Mouse (Mus musculus): ENCODE results near the gene Tenm3. TPM values are rescaled to one million over a fixed set of nuclear protein-coding genes. Genes with fewer than 3 reads are reported as not detected.
A peak's percentile ranks its signal among the peaks of the same experiment; 100 is the strongest.

The Tenm3 gene
- total and polyA plus RNA-seq, 2 experiments from 2014 or later: 25.0 to 160 TPM

- Histone ChIP-seq H3K9ac (replicated peaks; ENCODE audit: low read length, poor library complexity, severe bottlenecking) (no peak overlapping the region), H3K27me3 (ENCODE audit: insufficient read depth, low read length) (no peaks in the 10 kb centered on the region), H3K4me3 (ENCODE audit: low read depth, low read length) (no peak overlapping the region), H3K4me2 (ENCODE audit: low read depth, low read length, poor library complexity, severe bottlenecking) (no peak overlapping the region), H3K36me3 (ENCODE audit: insufficient read depth, low read length) (no peaks in the 10 kb centered on the region), H3K27ac (ENCODE audit: low read depth, low read length) (no peak overlapping the region), H3K9me3 (ENCODE audit: low read length) (no peaks in the 10 kb centered on the region), H3K4me1 (ENCODE audit: insufficient read depth, low read length) (no peaks in the 10 kb centered on the region)
- no peak for ATAC-seq (ENCODE audit: low FRiP score)
- no peak for DNase-seq (ENCODE audit: low spot score)
- no peak for TF ChIP-seq CTCF (IDR thresholded peaks at IDR 0.05)
- WGBS: 74% methylated on average over 5 of the region's 5 CpGs
These were observed 91.8 kb downstream of the Tenm3 start for GRCm38 (mm10) chr8:48751965-48752364.

GRCm38 (mm10) chr8:48748503-48749059 lies 95.2 kb downstream of the Tenm3 start:
- Histone ChIP-seq H3K27me3 (ENCODE audit: insufficient read depth, low read length) (no peaks in the 10 kb centered on the region), H3K9ac (replicated peaks; ENCODE audit: low read length, poor library complexity, severe bottlenecking) (no peak overlapping the region), H3K36me3 (ENCODE audit: insufficient read depth, low read length) (no peaks in the 10 kb centered on the region), H3K27ac (ENCODE audit: low read depth, low read length) (no peak overlapping the region), H3K9me3 (ENCODE audit: low read length) (no peaks in the 10 kb centered on the region), H3K4me1 (ENCODE audit: insufficient read depth, low read length) (no peaks in the 10 kb centered on the region), H3K4me3 (ENCODE audit: low read depth, low read length) (no peak overlapping the region), H3K4me2 (ENCODE audit: low read depth, low read length, poor library complexity, severe bottlenecking) (no peak overlapping the region)
- DNase-seq (ENCODE audit: low spot score) (no peak), ATAC-seq (ENCODE audit: low FRiP score) (peak; percentile 27; the same call in 1 of the 2 replicates)
- no peak for TF ChIP-seq CTCF (IDR thresholded peaks at IDR 0.05)
- 30% methylated on average over 13 of the region's 13 CpGs for WGBS

DNA sequence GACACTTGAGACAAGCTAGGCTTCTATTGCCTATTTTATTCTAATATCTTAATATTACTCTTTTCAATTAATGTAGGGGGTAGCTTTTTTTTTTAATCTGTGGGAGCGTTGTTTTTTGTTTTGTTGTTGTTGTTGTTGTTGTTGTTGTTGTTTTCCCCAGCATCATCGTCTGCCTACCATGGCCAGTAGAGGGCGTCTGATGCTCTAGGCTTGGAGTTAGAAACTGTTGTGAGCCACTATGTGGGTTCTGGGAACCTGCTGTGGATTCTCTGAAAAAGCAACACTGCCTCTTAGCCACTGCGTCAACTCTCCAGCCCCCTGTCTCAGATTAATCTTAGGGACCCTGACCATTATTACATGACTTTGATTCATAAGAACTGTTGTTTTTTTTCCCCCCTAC lies 99.8 kb downstream of the Tenm3 start:
- H3K27ac ChIP-seq (ENCODE audit: low read depth, low read length): no peak overlapping the region
- no peaks in the 10 kb centered on the region for H3K9me3 ChIP-seq (ENCODE audit: low read length)
- H3K27me3 ChIP-seq (ENCODE audit: insufficient read depth, low read length): no peaks in the 10 kb centered on the region
- H3K4me2 ChIP-seq (ENCODE audit: low read depth, low read length, poor library complexity, severe bottlenecking): no peak overlapping the region
- no peaks in the 10 kb centered on the region; the same call in 1 of the 2 replicates for H3K4me1 ChIP-seq (ENCODE audit: insufficient read depth, low read length)
- 0 out of 2 replicates have a peak, but pooled peaks have one; percentile 19 for TF ChIP-seq CTCF (IDR thresholded peaks at IDR 0.05)
- no peak overlapping the region for H3K4me3 ChIP-seq (ENCODE audit: low read depth, low read length)
- WGBS: 92% methylated on average over 4 of the region's 4 CpGs
- no peak for ATAC-seq (ENCODE audit: low FRiP score)
- no peak overlapping the region for H3K9ac ChIP-seq (replicated peaks; ENCODE audit: low read length, poor library complexity, severe bottlenecking)
- H3K36me3 ChIP-seq (ENCODE audit: insufficient read depth, low read length): no peaks in the 10 kb centered on the region
- no peak for DNase-seq (ENCODE audit: low spot score)

- no peak for TF ChIP-seq CTCF (IDR thresholded peaks at IDR 0.05)
- H3K27me3 ChIP-seq (ENCODE audit: insufficient read depth, low read length): no peaks in the 10 kb centered on the region
- WGBS: 84% methylated on average over 6 of the region's 6 CpGs
- no peaks in the 10 kb centered on the region for H3K36me3 ChIP-seq (ENCODE audit: insufficient read depth, low read length)
- no peak overlapping the region for H3K4me2 ChIP-seq (ENCODE audit: low read depth, low read length, poor library complexity, severe bottlenecking)
- DNase-seq (ENCODE audit: low spot score) (no peak), ATAC-seq (ENCODE audit: low FRiP score) (no peak)
- no peak overlapping the region for H3K27ac ChIP-seq (ENCODE audit: low read depth, low read length)
- no peaks in the 10 kb centered on the region; the same call in 1 of the 2 replicates for H3K4me1 ChIP-seq (ENCODE audit: insufficient read depth, low read length)
- H3K9ac ChIP-seq (replicated peaks; ENCODE audit: low read length, poor library complexity, severe bottlenecking): no peak overlapping the region
- H3K9me3 ChIP-seq (ENCODE audit: low read length): no peaks in the 10 kb centered on the region
- H3K4me3 ChIP-seq (ENCODE audit: low read depth, low read length): no peak overlapping the region
These were observed 101.0 kb downstream of the Tenm3 start for GRCm38 (mm10) chr8:48742741-48743140.

- H3K27ac ChIP-seq (ENCODE audit: low read depth, low read length): peak overlapping the region; percentile 8; the same call in 1 of the 2 replicates
- H3K36me3 ChIP-seq (ENCODE audit: insufficient read depth, low read length): no peaks in the 10 kb centered on the region
- TF ChIP-seq CTCF (IDR thresholded peaks at IDR 0.05): no peak
- no peaks in the 10 kb centered on the region for H3K9me3 ChIP-seq (ENCODE audit: low read length)
- DNase-seq (ENCODE audit: low spot score) (peak; percentile 8), ATAC-seq (ENCODE audit: low FRiP score) (no peak; the same call in 1 of the 2 replicates)
- peak overlapping the region; percentile 59 for H3K4me2 ChIP-seq (ENCODE audit: low read depth, low read length, poor library complexity, severe bottlenecking)
- no peaks in the 10 kb centered on the region for H3K27me3 ChIP-seq (ENCODE audit: insufficient read depth, low read length)
- no peak overlapping the region for H3K4me3 ChIP-seq (ENCODE audit: low read depth, low read length)
- WGBS: 36% methylated on average over 11 of the region's 11 CpGs
- H3K4me1 ChIP-seq (ENCODE audit: insufficient read depth, low read length): no peaks in the 10 kb centered on the region; the same call in 1 of the 2 replicates
- H3K9ac ChIP-seq (replicated peaks; ENCODE audit: low read length, poor library complexity, severe bottlenecking): no peak overlapping the region
These were observed 102.8 kb downstream of the Tenm3 start for GRCm38 (mm10) chr8:48740951-48741350.

DNA sequence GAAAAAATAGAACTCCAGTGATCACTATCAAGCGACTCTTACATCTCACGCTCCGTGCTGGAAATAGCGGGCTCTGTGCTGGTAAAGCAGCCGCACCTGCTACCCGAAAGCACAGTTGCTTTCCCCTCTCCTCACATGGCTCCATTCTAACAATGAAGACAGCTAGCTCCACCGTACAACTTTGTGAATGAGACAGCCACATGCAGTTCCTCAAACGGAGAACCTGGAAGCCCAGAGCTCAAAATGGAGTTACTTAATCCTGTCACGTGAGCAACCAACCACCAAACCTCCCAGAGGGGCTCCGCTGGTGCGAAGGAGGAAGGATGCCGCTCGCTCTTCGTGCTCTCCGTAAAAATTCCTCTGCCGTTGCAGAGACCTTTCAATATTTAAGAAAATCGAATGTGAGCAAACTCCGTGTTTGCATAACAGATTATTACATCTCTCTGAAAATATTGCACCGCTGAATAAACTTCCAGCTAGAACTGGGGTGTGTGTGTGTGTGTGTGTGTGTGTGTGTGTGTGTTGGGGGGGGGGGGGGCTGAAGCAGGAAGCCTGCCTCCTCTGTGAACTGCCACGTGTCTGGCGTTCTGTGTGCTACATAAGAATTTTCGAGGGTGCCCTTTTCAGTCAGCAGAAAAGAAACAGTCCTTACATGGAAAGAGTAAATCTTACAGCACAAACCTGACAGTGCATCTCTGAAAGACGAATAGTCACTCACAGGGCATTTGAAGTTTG lies 103.4 kb downstream of the Tenm3 start:
- peak; percentile 53 for ATAC-seq (ENCODE audit: low FRiP score)
- peak overlapping the region; percentile 42; the same call in 1 of the 2 replicates for H3K9ac ChIP-seq (replicated peaks; ENCODE audit: low read length, poor library complexity, severe bottlenecking)

More for the DNA sequence above, 103.4 kb downstream of the Tenm3 start:
- peak overlapping the region; percentile 59 for H3K4me2 ChIP-seq (ENCODE audit: low read depth, low read length, poor library complexity, severe bottlenecking)
- DNase-seq (ENCODE audit: low spot score): peak; percentile 52
- TF ChIP-seq CTCF (IDR thresholded peaks at IDR 0.05): no peak
- H3K4me1 ChIP-seq (ENCODE audit: insufficient read depth, low read length): no peaks in the 10 kb centered on the region; the same call in 1 of the 2 replicates
- peak overlapping the region; percentile 36 for H3K4me3 ChIP-seq (ENCODE audit: low read depth, low read length)
- 17% methylated on average over 23 of the region's 23 CpGs for WGBS
- H3K27me3 ChIP-seq (ENCODE audit: insufficient read depth, low read length): no peaks in the 10 kb centered on the region
- H3K9me3 ChIP-seq (ENCODE audit: low read length): no peaks in the 10 kb centered on the region
- H3K27ac ChIP-seq (ENCODE audit: low read depth, low read length): peak overlapping the region; percentile 8; the same call in 1 of the 2 replicates
- no peaks in the 10 kb centered on the region for H3K36me3 ChIP-seq (ENCODE audit: insufficient read depth, low read length)
